Mouse (Mus musculus): ENCODE results near the gene Gm15013. TPM values are rescaled to one million over a fixed set of nuclear protein-coding genes. Genes with fewer than 3 reads are reported as not detected.
A peak's percentile ranks its signal among the peaks of the same experiment; 100 is the strongest.
"Not testable (repeated sequence)": the region's sequence is repeated elsewhere in the genome, so short reads cannot be mapped to it uniquely, and the experiment has no call there.

Gene Gm15013
- total RNA-seq (2018; cell fraction: chromatin; rRNA removed) = not detected
- total RNA-seq (2018; cell fraction: cytosol; rRNA removed) = not detected
- not detected for total RNA-seq (2018; cell fraction: nucleus; rRNA removed)
- not detected in 3 replicates for polyA plus RNA-seq (2018)

- whole genome bisulfite sequencing (ENCODE audit: missing documents) = 95% methylated on average over 7 of the region's 8 CpGs
Measured at GRCm38 (mm10) chrX:139714381-139714780, at the start of gene Gm15013. Gene Gm15013 (minus strand): TSS chrX:139714481.

GRCm38 (mm10) chrX:139762546-139762945 lies 48.3 kb upstream of the Gm15013 start:
- no peak overlapping the region for H3K27ac ChIP-seq
- WGBS (ENCODE audit: missing documents) = 89% methylated on average over 2 of the region's 2 CpGs
- H3K36me3 ChIP-seq (ENCODE audit: inconsistent target) = no peaks in the 10 kb centered on the region
- H3K79me2 ChIP-seq (ENCODE audit: inconsistent target) = no peaks in the 10 kb centered on the region
- no peak overlapping the region for H3K4me3 ChIP-seq (ENCODE audit: inconsistent target)

More at GRCm38 (mm10) chrX:139714381-139714780, at the start of gene Gm15013:
- Histone ChIP-seq H3K36me3 (ENCODE audit: inconsistent target) (no peaks in the 10 kb centered on the region), H3K79me2 (ENCODE audit: inconsistent target) (no peaks in the 10 kb centered on the region), H3K27ac (no peak within 1 kb of the TSS), H3K4me3 (ENCODE audit: inconsistent target) (no peak within 1 kb of the TSS)

GRCm38 (mm10) chrX:139758634-139759033 lies 44.4 kb upstream of the Gm15013 start:
- not testable (repeated sequence) for H3K79me2 ChIP-seq (ENCODE audit: inconsistent target); H3K27ac ChIP-seq; H3K36me3 ChIP-seq (ENCODE audit: inconsistent target); H3K4me3 ChIP-seq (ENCODE audit: inconsistent target)
- 54% methylated on average over 2 of the region's 3 CpGs for WGBS (ENCODE audit: missing documents)

- 0% methylated on average over 1 of the region's 1 CpGs for WGBS (ENCODE audit: missing documents)
- Histone ChIP-seq H3K4me3 (ENCODE audit: inconsistent target) (no peak overlapping the region), H3K36me3 (ENCODE audit: inconsistent target) (no peaks in the 10 kb centered on the region), H3K27ac (no peak overlapping the region), H3K79me2 (ENCODE audit: inconsistent target) (no peaks in the 10 kb centered on the region)
Measured at GRCm38 (mm10) chrX:139751855-139752254, 37.6 kb upstream of the Gm15013 start.

- H3K4me3 ChIP-seq (ENCODE audit: inconsistent target) = no peak overlapping the region
- H3K27ac ChIP-seq = no peak overlapping the region
- H3K36me3 ChIP-seq (ENCODE audit: inconsistent target) = no peaks in the 10 kb centered on the region
- WGBS (ENCODE audit: missing documents) = 90% methylated on average over 5 of the region's 5 CpGs
- no peaks in the 10 kb centered on the region for H3K79me2 ChIP-seq (ENCODE audit: inconsistent target)
Measured at GRCm38 (mm10) chrX:139737066-139737465, 22.8 kb upstream of the Gm15013 start.

GRCm38 (mm10) chrX:139730541-139730940 lies 16.3 kb upstream of the Gm15013 start:
- Histone ChIP-seq H3K79me2 (ENCODE audit: inconsistent target) (no peaks in the 10 kb centered on the region), H3K4me3 (ENCODE audit: inconsistent target) (no peak overlapping the region), H3K36me3 (ENCODE audit: inconsistent target) (no peaks in the 10 kb centered on the region), H3K27ac (no peak overlapping the region)
- WGBS (ENCODE audit: missing documents) = 85% methylated on average over 3 of the region's 3 CpGs

GRCm38 (mm10) chrX:139722350-139722749 lies 8.1 kb upstream of the Gm15013 start:
- no peak overlapping the region for H3K4me3 ChIP-seq (ENCODE audit: inconsistent target)
- no peaks in the 10 kb centered on the region for H3K79me2 ChIP-seq (ENCODE audit: inconsistent target)
- H3K27ac ChIP-seq = no peak overlapping the region
- H3K36me3 ChIP-seq (ENCODE audit: inconsistent target) = no peaks in the 10 kb centered on the region
- 85% methylated on average over 2 of the region's 2 CpGs for WGBS (ENCODE audit: missing documents)

- H3K79me2 ChIP-seq (ENCODE audit: inconsistent target) = no peaks in the 10 kb centered on the region
- H3K27ac ChIP-seq = no peak within 1 kb of the TSS
- 14% methylated on average over 35 of the region's 43 CpGs for WGBS (ENCODE audit: missing documents)
- peak within 1 kb of the TSS; percentile 70 for H3K4me3 ChIP-seq (ENCODE audit: inconsistent target)
- H3K36me3 ChIP-seq (ENCODE audit: inconsistent target) = no peaks in the 10 kb centered on the region
Measured at GRCm38 (mm10) chrX:139684775-139685695, 29.2 kb downstream of the Gm15013 start, which contains the start of gene Tbc1d8b. Gene Tbc1d8b (plus strand): TSS chrX:139684996.

GRCm38 (mm10) chrX:139684410-139684774 lies 29.9 kb downstream of the Gm15013 start:
- Histone ChIP-seq H3K4me3 (ENCODE audit: inconsistent target) (peak overlapping the region; percentile 70), H3K36me3 (ENCODE audit: inconsistent target) (no peaks in the 10 kb centered on the region), H3K27ac (no peak overlapping the region), H3K79me2 (ENCODE audit: inconsistent target) (no peaks in the 10 kb centered on the region)
- 23% methylated on average over 4 of the region's 8 CpGs for WGBS (ENCODE audit: missing documents)

GRCm38 (mm10) chrX:139665829-139666228 lies 48.5 kb downstream of the Gm15013 start:
- no peak overlapping the region for H3K27ac ChIP-seq
- H3K79me2 ChIP-seq (ENCODE audit: inconsistent target) = no peaks in the 10 kb centered on the region
- 76% methylated on average over 2 of the region's 2 CpGs for WGBS (ENCODE audit: missing documents)
- no peak overlapping the region for H3K4me3 ChIP-seq (ENCODE audit: inconsistent target)
- no peaks in the 10 kb centered on the region for H3K36me3 ChIP-seq (ENCODE audit: inconsistent target)

Other genes starting within 250 kb of the Gm15013 start
- gene D330045A20Rik, start 234.1 kb downstream of the Gm15013 start, polyA plus RNA-seq (2018) = 0.12 to 1.6 TPM (median 0.36 TPM) in 3 replicates
- gene Rnf128, start 151.2 kb downstream of the Gm15013 start, polyA plus RNA-seq (2018) = 69.1 to 171 TPM (median 128 TPM) in 3 replicates
- gene Tbc1d8b, start 29.5 kb downstream of the Gm15013 start, polyA plus RNA-seq (2018) = 3.5 to 5.1 TPM (median 3.6 TPM) in 3 replicates
- not detected in 3 replicates for gene Ripply1, start 67.9 kb upstream of the Gm15013 start, polyA plus RNA-seq (2018)
- gene Cldn2, start 86.3 kb upstream of the Gm15013 start, polyA plus RNA-seq (2018) = not detected in 3 replicates
- 0.09 to 0.75 TPM (median 0.68 TPM) in 3 replicates for gene Morc4, start 157.2 kb upstream of the Gm15013 start, polyA plus RNA-seq (2018)